Mouse (Mus musculus) embryonic fibroblast, embryonic 13.5 days (primary cell): ENCODE measurements at regions not wholly inside any gene's neighbourhood (a gene's known extent, or its start where the extent isn't known, plus 50 kb on each side); places are given as distances from the start of the nearest gene placed in this dataset.

Source experiments
- CTCF ChIP-seq: IDR thresholded peaks from 2 replicates; pipeline ENCODE4 v1.5.1; 2011; ENCODE audit warnings: mild to moderate bottlenecking, control low read depth, low read length, moderate library complexity, borderline replicate concordance; ENCODE audit not compliant: insufficient read depth
- POLR2A ChIP-seq: IDR thresholded peaks from 2 replicates; pipeline ENCODE4 v1.6.1; 2011; ENCODE audit warnings: low read depth, mild to moderate bottlenecking, control low read depth, low read length, moderate library complexity

- no peak for TF ChIP-seq CTCF
- TF ChIP-seq POLR2A: no peak
Measured at GRCm38 (mm10) chr16:29975800-29976199, 88.4 kb upstream of the Hes1 start.
